Mouse (Mus musculus): ENCODE results near the gene Tmem210. TPM values are rescaled to one million over a fixed set of nuclear protein-coding genes. Genes with fewer than 3 reads are reported as not detected.
A peak's percentile ranks its signal among the peaks of the same experiment; 100 is the strongest.

The Tmem210 gene
- total and polyA plus RNA-seq, 2 experiments from 2014 or later = not detected

DNA sequence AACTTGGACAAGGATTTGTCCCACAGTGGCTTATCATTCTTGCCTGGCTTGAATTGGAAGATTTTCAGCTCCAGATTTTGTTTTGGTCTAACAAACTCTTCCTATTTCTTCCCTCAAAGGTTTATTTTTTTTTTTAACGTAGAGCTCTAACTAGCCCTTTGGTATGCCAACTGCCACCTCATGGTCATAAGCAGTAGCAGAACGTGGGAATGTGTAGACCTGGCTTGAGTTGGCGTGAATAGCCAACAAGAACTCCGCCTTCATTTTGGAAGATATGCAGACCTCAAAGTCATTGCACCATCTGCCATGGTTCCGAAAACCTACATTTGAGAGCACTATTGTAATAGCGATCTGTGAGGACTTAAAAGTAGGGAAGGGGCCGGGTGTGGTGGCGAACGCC, 43.5 kb downstream of the Tmem210 start:
- no peak for ATAC-seq (ENCODE audit: low FRiP score)
- no peak for DNase-seq (ENCODE audit: low spot score)
- Histone ChIP-seq H3K9me3 (ENCODE audit: low read length) (no peaks in the 10 kb centered on the region), H3K4me1 (ENCODE audit: insufficient read depth, low read length) (peaks cover 7% of the 10 kb centered on the region; the same call in 1 of the 2 replicates), H3K4me3 (ENCODE audit: low read depth, low read length) (peak overlapping the region; percentile 90), H3K27me3 (ENCODE audit: insufficient read depth, low read length) (no peaks in the 10 kb centered on the region), H3K9ac (replicated peaks; ENCODE audit: low read length, poor library complexity, severe bottlenecking) (no peak overlapping the region), H3K27ac (ENCODE audit: low read depth, low read length) (no peak overlapping the region), H3K36me3 (ENCODE audit: insufficient read depth, low read length) (peaks cover 19% of the 10 kb centered on the region), H3K4me2 (ENCODE audit: low read depth, low read length, poor library complexity, severe bottlenecking) (peak overlapping the region; percentile 87)
- 58% methylated on average over 9 of the region's 9 CpGs for WGBS
- peak; percentile 27; the same call in 1 of the 2 replicates for TF ChIP-seq CTCF (IDR thresholded peaks at IDR 0.05)

DNA sequence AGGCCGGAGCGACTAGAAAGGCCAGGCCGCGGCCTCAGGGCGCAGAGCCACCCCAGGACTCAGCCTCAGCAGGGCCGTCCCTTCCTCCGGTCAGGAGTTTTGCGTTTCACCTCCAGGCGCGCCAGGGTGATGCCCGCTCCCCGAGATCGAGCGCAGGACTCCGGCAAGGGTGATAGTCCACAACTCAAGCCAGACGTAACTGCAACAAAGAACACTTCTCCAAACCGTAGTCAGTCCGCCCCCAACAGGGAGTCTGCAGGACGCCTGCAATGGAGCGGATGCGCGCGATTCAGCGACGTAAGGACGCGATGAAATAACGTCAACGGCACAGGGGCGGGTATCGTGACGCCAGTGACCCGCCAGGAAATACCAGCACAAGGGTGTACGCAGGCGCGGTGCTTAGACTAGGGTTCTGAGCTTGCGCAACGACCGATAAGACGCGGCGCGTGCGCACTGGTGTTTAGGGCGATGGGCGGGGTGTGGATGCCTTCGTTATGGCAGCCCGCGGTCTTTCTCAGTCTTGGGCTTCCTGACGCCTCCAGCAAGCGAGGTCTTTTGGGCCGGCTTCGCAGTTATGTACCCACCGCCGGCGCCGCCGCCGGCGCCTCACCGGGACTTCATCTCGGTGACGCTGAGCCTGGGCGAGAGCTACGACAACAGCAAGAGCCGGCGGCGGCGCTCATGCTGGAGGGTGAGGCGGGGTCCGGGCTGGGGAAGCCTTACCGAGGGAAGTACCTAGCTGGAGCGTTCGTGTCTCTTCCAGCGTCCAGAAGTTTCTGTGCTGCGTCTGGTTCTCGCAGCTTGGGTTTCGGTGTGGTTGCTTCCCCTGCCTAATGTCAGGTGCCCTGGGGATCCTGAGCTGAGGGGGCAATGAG, 44.6 kb downstream of the Tmem210 start, which contains the start of gene Man1b1:
TSS of gene Man1b1 (plus strand) at position 53 of the 875 bp plus-strand sequence.
- Histone ChIP-seq H3K4me2 (ENCODE audit: low read depth, low read length, poor library complexity, severe bottlenecking) (peak within 1 kb of the TSS; percentile 87), H3K9me3 (ENCODE audit: low read length) (no peaks in the 10 kb centered on the region), H3K27ac (ENCODE audit: low read depth, low read length) (peak within 1 kb of the TSS; percentile 87), H3K9ac (replicated peaks; ENCODE audit: low read length, poor library complexity, severe bottlenecking) (peak within 1 kb of the TSS; percentile 84), H3K4me3 (ENCODE audit: low read depth, low read length) (peak within 1 kb of the TSS; percentile 90), H3K27me3 (ENCODE audit: insufficient read depth, low read length) (no peaks in the 10 kb centered on the region), H3K4me1 (ENCODE audit: insufficient read depth, low read length) (peaks cover 7% of the 10 kb centered on the region; the same call in 1 of the 2 replicates), H3K36me3 (ENCODE audit: insufficient read depth, low read length) (peaks cover 28% of the 10 kb centered on the region)
- ATAC-seq (ENCODE audit: low FRiP score) (peak; percentile 97), DNase-seq (ENCODE audit: low spot score) (peak; percentile 100)
- WGBS = under 1% methylated on average over 75 of the region's 78 CpGs
- peak; percentile 65 for TF ChIP-seq CTCF (IDR thresholded peaks at IDR 0.05)

DNA sequence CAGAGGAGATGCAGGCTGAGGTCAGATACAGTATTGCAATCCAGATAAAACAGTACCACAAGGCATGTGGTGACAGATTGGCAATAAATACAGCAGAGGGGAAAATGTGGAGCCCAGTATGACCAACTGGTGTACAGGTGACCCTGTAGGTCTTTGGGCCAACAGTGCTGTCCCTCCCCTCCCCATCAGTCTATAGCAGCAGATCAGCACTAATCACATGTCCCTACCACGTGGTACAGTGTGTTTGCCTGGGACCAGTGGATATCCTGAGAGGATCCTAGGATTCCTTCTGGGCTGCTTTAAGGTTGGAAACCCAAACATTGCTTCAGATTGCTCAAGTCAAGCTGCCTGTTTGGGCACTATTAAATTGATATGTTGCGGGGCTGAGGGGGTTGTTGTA, 45.6 kb downstream of the Tmem210 start:
- WGBS = 91% methylated on average over 2 of the region's 2 CpGs
- peak overlapping the region; percentile 90 for H3K4me3 ChIP-seq (ENCODE audit: low read depth, low read length)
- no peaks in the 10 kb centered on the region for H3K27me3 ChIP-seq (ENCODE audit: insufficient read depth, low read length)
- H3K36me3 ChIP-seq (ENCODE audit: insufficient read depth, low read length) = peaks cover 38% of the 10 kb centered on the region
- no peaks in the 10 kb centered on the region for H3K9me3 ChIP-seq (ENCODE audit: low read length)
- peaks cover 7% of the 10 kb centered on the region; the same call in 1 of the 2 replicates for H3K4me1 ChIP-seq (ENCODE audit: insufficient read depth, low read length)
- DNase-seq (ENCODE audit: low spot score) (no peak), ATAC-seq (ENCODE audit: low FRiP score) (no peak)
- H3K4me2 ChIP-seq (ENCODE audit: low read depth, low read length, poor library complexity, severe bottlenecking) = peak overlapping the region; percentile 87
- H3K9ac ChIP-seq (replicated peaks; ENCODE audit: low read length, poor library complexity, severe bottlenecking) = peak overlapping the region; percentile 84
- no peak for TF ChIP-seq CTCF (IDR thresholded peaks at IDR 0.05)
- H3K27ac ChIP-seq (ENCODE audit: low read depth, low read length) = no peak overlapping the region

DNA sequence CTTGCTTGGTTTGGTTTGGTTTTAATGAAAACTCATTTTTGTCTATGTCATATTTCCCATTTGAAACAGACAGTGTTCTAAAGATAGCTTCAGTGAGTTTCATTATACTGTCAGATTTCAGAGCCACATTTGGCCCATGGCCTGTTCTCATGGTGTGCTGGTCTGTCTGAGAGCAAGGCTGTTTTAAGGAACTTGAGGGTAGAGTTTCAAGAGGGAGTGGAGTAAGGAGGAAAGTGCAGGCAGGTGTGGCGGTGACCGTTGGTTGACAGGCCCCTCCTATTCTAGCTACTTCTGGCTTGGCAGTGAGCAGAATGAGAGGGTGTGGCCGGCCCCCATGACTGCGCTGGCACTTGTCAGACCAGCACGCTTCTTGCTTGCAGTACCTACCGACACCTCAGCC, 50.4 kb downstream of the Tmem210 start:
- Histone ChIP-seq H3K27me3 (ENCODE audit: insufficient read depth, low read length) (no peaks in the 10 kb centered on the region), H3K4me3 (ENCODE audit: low read depth, low read length) (no peak overlapping the region), H3K9me3 (ENCODE audit: low read length) (no peaks in the 10 kb centered on the region), H3K4me1 (ENCODE audit: insufficient read depth, low read length) (peaks cover 5% of the 10 kb centered on the region; the same call in 1 of the 2 replicates), H3K4me2 (ENCODE audit: low read depth, low read length, poor library complexity, severe bottlenecking) (no peak overlapping the region), H3K9ac (replicated peaks; ENCODE audit: low read length, poor library complexity, severe bottlenecking) (no peak overlapping the region), H3K36me3 (ENCODE audit: insufficient read depth, low read length) (peaks cover 63% of the 10 kb centered on the region), H3K27ac (ENCODE audit: low read depth, low read length) (no peak overlapping the region)
- no peak for ATAC-seq (ENCODE audit: low FRiP score)
- no peak for DNase-seq (ENCODE audit: low spot score)
- TF ChIP-seq CTCF (IDR thresholded peaks at IDR 0.05) = no peak
- 97% methylated on average over 6 of the region's 6 CpGs for WGBS

Other genes starting within 250 kb of the Tmem210 start
Only the 30 nearest of the 34 such genes appear.
- not detected in 2 replicates for gene Noxa1, start 193.0 kb upstream of the Tmem210 start, total RNA-seq (2014; rRNA removed)
- gene Noxa1, start 193.0 kb upstream of the Tmem210 start, polyA plus RNA-seq (2015; fragmentation: Nextera tagmentation; extraction: Ambion mirVana) = not detected in 2 replicates
- gene Nrarp, start 107.4 kb upstream of the Tmem210 start, total RNA-seq (2014; rRNA removed) = 49.2 and 49.9 TPM in 2 replicates
- gene Nrarp, start 107.4 kb upstream of the Tmem210 start, polyA plus RNA-seq (2015; fragmentation: Nextera tagmentation; extraction: Ambion mirVana) = 16.1 and 16.5 TPM in 2 replicates
- 1.7 and 3.5 TPM in 2 replicates for gene Tor4a, start 91.3 kb upstream of the Tmem210 start, total RNA-seq (2014; rRNA removed)
- gene Tor4a, start 91.3 kb upstream of the Tmem210 start, polyA plus RNA-seq (2015; fragmentation: Nextera tagmentation; extraction: Ambion mirVana) = 0.98 and 1.3 TPM in 2 replicates
- gene Nelfb, start 76.7 kb upstream of the Tmem210 start, total RNA-seq (2014; rRNA removed) = 87.0 and 101 TPM in 2 replicates
- gene Nelfb, start 76.7 kb upstream of the Tmem210 start, polyA plus RNA-seq (2015; fragmentation: Nextera tagmentation; extraction: Ambion mirVana) = 90.4 TPM in 2 replicates
- 0.38 TPM in 1 of 2 replicates, not detected in the other for gene Stpg3, start 73.5 kb upstream of the Tmem210 start, total RNA-seq (2014; rRNA removed)
- not detected in 2 replicates for gene Stpg3, start 73.5 kb upstream of the Tmem210 start, polyA plus RNA-seq (2015; fragmentation: Nextera tagmentation; extraction: Ambion mirVana)
- gene Fam166a, start 69.4 kb upstream of the Tmem210 start, total RNA-seq (2014; rRNA removed) = not detected in 2 replicates
- 1.5 TPM in 1 of 2 replicates, not detected in the other for gene Fam166a, start 69.4 kb upstream of the Tmem210 start, polyA plus RNA-seq (2015; fragmentation: Nextera tagmentation; extraction: Ambion mirVana)
- 547 and 625 TPM in 2 replicates for gene Tubb4b, start 63.4 kb upstream of the Tmem210 start, total RNA-seq (2014; rRNA removed)
- gene Tubb4b, start 63.4 kb upstream of the Tmem210 start, polyA plus RNA-seq (2015; fragmentation: Nextera tagmentation; extraction: Ambion mirVana) = 461 and 501 TPM in 2 replicates
- not detected in 2 replicates for gene Slc34a3, start 53.8 kb upstream of the Tmem210 start, total RNA-seq (2014; rRNA removed)
- gene Slc34a3, start 53.8 kb upstream of the Tmem210 start, polyA plus RNA-seq (2015; fragmentation: Nextera tagmentation; extraction: Ambion mirVana) = not detected in 2 replicates
- 0.33 TPM in 1 of 2 replicates, not detected in the other for gene Rnf224, start 51.4 kb upstream of the Tmem210 start, total RNA-seq (2014; rRNA removed)
- not detected in 2 replicates for gene Rnf224, start 51.4 kb upstream of the Tmem210 start, polyA plus RNA-seq (2015; fragmentation: Nextera tagmentation; extraction: Ambion mirVana)
- gene Rnf208, start 45.9 kb upstream of the Tmem210 start, total RNA-seq (2014; rRNA removed) = 130 and 157 TPM in 2 replicates
- gene Rnf208, start 45.9 kb upstream of the Tmem210 start, polyA plus RNA-seq (2015; fragmentation: Nextera tagmentation; extraction: Ambion mirVana) = 240 and 253 TPM in 2 replicates
- gene Cysrt1, start 45.7 kb upstream of the Tmem210 start, total RNA-seq (2014; rRNA removed) = 1.2 TPM in 1 of 2 replicates, not detected in the other
- 0.19 TPM in 1 of 2 replicates, not detected in the other for gene Cysrt1, start 45.7 kb upstream of the Tmem210 start, polyA plus RNA-seq (2015; fragmentation: Nextera tagmentation; extraction: Ambion mirVana)
- gene AL732309.1, start 41.3 kb upstream of the Tmem210 start, total RNA-seq (2014; rRNA removed) = 7.3 and 12.3 TPM in 2 replicates
- 2.4 and 3.0 TPM in 2 replicates for gene AL732309.1, start 41.3 kb upstream of the Tmem210 start, polyA plus RNA-seq (2015; fragmentation: Nextera tagmentation; extraction: Ambion mirVana)
- 34.4 and 47.8 TPM in 2 replicates for gene Tmem203, start 32.7 kb upstream of the Tmem210 start, total RNA-seq (2014; rRNA removed)
- gene Tmem203, start 32.7 kb upstream of the Tmem210 start, polyA plus RNA-seq (2015; fragmentation: Nextera tagmentation; extraction: Ambion mirVana) = 20.0 and 22.7 TPM in 2 replicates
- 23.7 and 45.5 TPM in 2 replicates for gene Tprn, start 25.5 kb upstream of the Tmem210 start, total RNA-seq (2014; rRNA removed)
- 17.8 and 18.1 TPM in 2 replicates for gene Tprn, start 25.5 kb upstream of the Tmem210 start, polyA plus RNA-seq (2015; fragmentation: Nextera tagmentation; extraction: Ambion mirVana)
- gene Ssna1, start 15.7 kb upstream of the Tmem210 start, total RNA-seq (2014; rRNA removed) = 71.7 and 83.9 TPM in 2 replicates
- 158 and 172 TPM in 2 replicates for gene Ssna1, start 15.7 kb upstream of the Tmem210 start, polyA plus RNA-seq (2015; fragmentation: Nextera tagmentation; extraction: Ambion mirVana)
- gene Anapc2, start 15.7 kb upstream of the Tmem210 start, total RNA-seq (2014; rRNA removed) = 35.0 and 39.3 TPM in 2 replicates
- 103 and 107 TPM in 2 replicates for gene Anapc2, start 15.7 kb upstream of the Tmem210 start, polyA plus RNA-seq (2015; fragmentation: Nextera tagmentation; extraction: Ambion mirVana)
- not detected in 2 replicates for gene Lrrc26, start 1.8 kb downstream of the Tmem210 start, total RNA-seq (2014; rRNA removed)
- gene Lrrc26, start 1.8 kb downstream of the Tmem210 start, polyA plus RNA-seq (2015; fragmentation: Nextera tagmentation; extraction: Ambion mirVana) = 0.23 and 0.26 TPM in 2 replicates
- 120 and 146 TPM in 2 replicates for gene Grin1, start 31.0 kb downstream of the Tmem210 start, total RNA-seq (2014; rRNA removed)
- gene Grin1, start 31.0 kb downstream of the Tmem210 start, polyA plus RNA-seq (2015; fragmentation: Nextera tagmentation; extraction: Ambion mirVana) = 71.5 and 72.3 TPM in 2 replicates
- 58.9 and 60.0 TPM in 2 replicates for gene Man1b1, start 44.2 kb downstream of the Tmem210 start, total RNA-seq (2014; rRNA removed)
- 42.2 and 53.1 TPM in 2 replicates for gene Man1b1, start 44.2 kb downstream of the Tmem210 start, polyA plus RNA-seq (2015; fragmentation: Nextera tagmentation; extraction: Ambion mirVana)
- gene Dpp7, start 68.2 kb downstream of the Tmem210 start, total RNA-seq (2014; rRNA removed) = 14.9 and 20.3 TPM in 2 replicates
- gene Dpp7, start 68.2 kb downstream of the Tmem210 start, polyA plus RNA-seq (2015; fragmentation: Nextera tagmentation; extraction: Ambion mirVana) = 22.7 and 26.2 TPM in 2 replicates
- 7.9 and 9.9 TPM in 2 replicates for gene Uap1l1, start 77.5 kb downstream of the Tmem210 start, total RNA-seq (2014; rRNA removed)
- gene Uap1l1, start 77.5 kb downstream of the Tmem210 start, polyA plus RNA-seq (2015; fragmentation: Nextera tagmentation; extraction: Ambion mirVana) = 11.7 and 14.1 TPM in 2 replicates
- 18.9 and 21.6 TPM in 2 replicates for gene Sapcd2, start 84.2 kb downstream of the Tmem210 start, total RNA-seq (2014; rRNA removed)
- 12.7 and 13.4 TPM in 2 replicates for gene Sapcd2, start 84.2 kb downstream of the Tmem210 start, polyA plus RNA-seq (2015; fragmentation: Nextera tagmentation; extraction: Ambion mirVana)
- 4.2 and 4.4 TPM in 2 replicates for gene Entpd2, start 107.7 kb downstream of the Tmem210 start, total RNA-seq (2014; rRNA removed)
- 10.4 and 10.6 TPM in 2 replicates for gene Entpd2, start 107.7 kb downstream of the Tmem210 start, polyA plus RNA-seq (2015; fragmentation: Nextera tagmentation; extraction: Ambion mirVana)
- gene Npdc1, start 111.2 kb downstream of the Tmem210 start, total RNA-seq (2014; rRNA removed) = 199 and 234 TPM in 2 replicates
- 470 and 481 TPM in 2 replicates for gene Npdc1, start 111.2 kb downstream of the Tmem210 start, polyA plus RNA-seq (2015; fragmentation: Nextera tagmentation; extraction: Ambion mirVana)
- gene Fut7, start 135.1 kb downstream of the Tmem210 start, total RNA-seq (2014; rRNA removed) = 0.42 and 1.6 TPM in 2 replicates
- 0.22 and 0.23 TPM in 2 replicates for gene Fut7, start 135.1 kb downstream of the Tmem210 start, polyA plus RNA-seq (2015; fragmentation: Nextera tagmentation; extraction: Ambion mirVana)
- 79.8 and 84.3 TPM in 2 replicates for gene Abca2, start 140.6 kb downstream of the Tmem210 start, total RNA-seq (2014; rRNA removed)
- gene Abca2, start 140.6 kb downstream of the Tmem210 start, polyA plus RNA-seq (2015; fragmentation: Nextera tagmentation; extraction: Ambion mirVana) = 13.5 and 14.5 TPM in 2 replicates
- 0.61 and 0.66 TPM in 2 replicates for gene Clic3, start 168.7 kb downstream of the Tmem210 start, total RNA-seq (2014; rRNA removed)
- gene Clic3, start 168.7 kb downstream of the Tmem210 start, polyA plus RNA-seq (2015; fragmentation: Nextera tagmentation; extraction: Ambion mirVana) = 2.0 and 2.4 TPM in 2 replicates
- 163 and 195 TPM in 2 replicates for gene Paxx, start 172.9 kb downstream of the Tmem210 start, total RNA-seq (2014; rRNA removed)
- gene Paxx, start 172.9 kb downstream of the Tmem210 start, polyA plus RNA-seq (2015; fragmentation: Nextera tagmentation; extraction: Ambion mirVana) = 151 and 165 TPM in 2 replicates
- 2,128 and 2,726 TPM in 2 replicates for gene Ptgds, start 181.9 kb downstream of the Tmem210 start, total RNA-seq (2014; rRNA removed)
- 2,827 and 3,075 TPM in 2 replicates for gene Ptgds, start 181.9 kb downstream of the Tmem210 start, polyA plus RNA-seq (2015; fragmentation: Nextera tagmentation; extraction: Ambion mirVana)
- gene Lcn12, start 205.8 kb downstream of the Tmem210 start, total RNA-seq (2014; rRNA removed) = not detected in 2 replicates
- gene Lcn12, start 205.8 kb downstream of the Tmem210 start, polyA plus RNA-seq (2015; fragmentation: Nextera tagmentation; extraction: Ambion mirVana) = not detected in 2 replicates

Measured in midbrain, postnatal 0 days (tissue).